Mouse (Mus musculus): Measurements from ENCODE around the gene Olfr483. TPM values are rescaled to one million over a fixed set of nuclear protein-coding genes. Genes with fewer than 3 reads are reported as not detected.

Gene Olfr483
- not detected in 2 replicates for polyA plus RNA-seq (2015; fragmentation: Nextera tagmentation; extraction: Ambion mirVana)

- H3K27me3 ChIP-seq: no peaks in the 10 kb centered on the region
- no peaks in the 10 kb centered on the region for H3K9me3 ChIP-seq
- H3K36me3 ChIP-seq: no peaks in the 10 kb centered on the region
- ATAC-seq (ENCODE audit: low FRiP score): no peak
- H3K9ac ChIP-seq: no peak within 1 kb of the TSS
- H3K27ac ChIP-seq: no peak within 1 kb of the TSS
- no peaks in the 10 kb centered on the region for H3K4me1 ChIP-seq (replicated peaks)
- no peak within 1 kb of the TSS for H3K4me3 ChIP-seq
- WGBS: 87% methylated on average over 1 of the region's 1 CpGs
- H3K4me2 ChIP-seq: no peak within 1 kb of the TSS
These were observed at the start of gene Olfr483 for GRCm38 (mm10) chr7:108100549-108100948. Gene Olfr483, plus strand, starts transcription at chr7:108100849.

DNA sequence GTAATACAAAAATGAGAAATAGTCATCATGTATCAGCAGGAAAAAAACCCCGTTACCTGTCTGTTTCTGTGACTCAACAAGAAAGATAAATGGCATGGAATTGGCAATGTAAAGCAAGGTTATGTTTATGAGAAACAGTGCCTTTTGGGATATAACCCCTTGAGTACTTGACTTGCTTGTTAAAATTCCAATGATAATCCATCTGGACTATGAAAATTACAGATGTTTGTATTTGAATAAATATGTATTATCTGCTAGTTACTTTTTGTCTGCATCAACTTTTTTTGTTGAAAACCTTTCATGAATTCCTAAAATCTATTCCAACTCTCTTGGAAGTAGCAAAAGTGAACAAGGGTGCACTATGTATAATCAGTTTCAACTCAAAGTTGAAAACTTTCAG, 33.4 kb upstream of the Olfr483 start, which contains the start of gene Olfr480:
Gene Olfr480, minus strand, starts transcription at position 101 of the 400 bp plus-strand sequence.
- H3K4me1 ChIP-seq (replicated peaks): no peaks in the 10 kb centered on the region
- H3K9me3 ChIP-seq: no peaks in the 10 kb centered on the region
- ATAC-seq (ENCODE audit: low FRiP score): no peak
- 91% methylated on average over 1 of the region's 1 CpGs for WGBS
- no peak within 1 kb of the TSS for H3K4me3 ChIP-seq
- H3K27ac ChIP-seq: no peak within 1 kb of the TSS
- no peak within 1 kb of the TSS for H3K9ac ChIP-seq
- H3K36me3 ChIP-seq: no peaks in the 10 kb centered on the region
- no peak within 1 kb of the TSS for H3K4me2 ChIP-seq
- no peaks in the 10 kb centered on the region for H3K27me3 ChIP-seq

- no peaks in the 10 kb centered on the region for H3K36me3 ChIP-seq
- H3K27me3 ChIP-seq: no peaks in the 10 kb centered on the region
- H3K4me3 ChIP-seq: no peak within 1 kb of the TSS
- H3K9me3 ChIP-seq: no peaks in the 10 kb centered on the region
- no peaks in the 10 kb centered on the region for H3K4me1 ChIP-seq (replicated peaks)
- no peak within 1 kb of the TSS for H3K9ac ChIP-seq
- H3K4me2 ChIP-seq: no peak within 1 kb of the TSS
- H3K27ac ChIP-seq: no peak within 1 kb of the TSS
- no peak for ATAC-seq (ENCODE audit: low FRiP score)
These were observed 21.1 kb upstream of the Olfr483 start, which contains the start of gene Olfr481 for GRCm38 (mm10) chr7:108079555-108079954. Gene Olfr481, plus strand, starts transcription at chr7:108079855.

DNA sequence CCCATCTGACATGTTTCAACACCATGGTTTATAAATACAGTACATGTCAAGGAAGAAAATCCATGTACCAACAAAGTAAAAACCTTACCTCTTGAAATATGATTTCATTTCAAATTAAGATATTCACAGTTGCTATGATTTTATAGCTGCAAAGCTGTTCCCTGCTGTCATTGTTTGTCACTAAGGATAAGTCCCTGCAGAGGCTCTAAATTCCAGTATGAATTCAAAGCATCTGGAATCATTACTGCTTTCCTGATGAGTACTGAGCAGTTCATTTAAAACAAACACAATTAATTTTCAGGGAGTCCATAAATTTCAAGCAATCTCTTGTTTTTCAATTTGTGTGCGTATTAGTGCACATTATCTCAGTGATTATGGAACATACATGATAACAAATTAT, 3.2 kb upstream of the Olfr483 start, which contains the start of gene Olfr482:
Gene Olfr482, minus strand, starts transcription at position 101 of the 400 bp plus-strand sequence.
- Histone ChIP-seq H3K9ac (no peak within 1 kb of the TSS), H3K27me3 (no peaks in the 10 kb centered on the region), H3K4me2 (no peak within 1 kb of the TSS), H3K4me3 (no peak within 1 kb of the TSS), H3K9me3 (no peaks in the 10 kb centered on the region), H3K36me3 (no peaks in the 10 kb centered on the region), H3K4me1 (replicated peaks) (no peaks in the 10 kb centered on the region), H3K27ac (no peak within 1 kb of the TSS)
- ATAC-seq (ENCODE audit: low FRiP score): no peak
- 84% methylated on average over 1 of the region's 1 CpGs for WGBS

DNA sequence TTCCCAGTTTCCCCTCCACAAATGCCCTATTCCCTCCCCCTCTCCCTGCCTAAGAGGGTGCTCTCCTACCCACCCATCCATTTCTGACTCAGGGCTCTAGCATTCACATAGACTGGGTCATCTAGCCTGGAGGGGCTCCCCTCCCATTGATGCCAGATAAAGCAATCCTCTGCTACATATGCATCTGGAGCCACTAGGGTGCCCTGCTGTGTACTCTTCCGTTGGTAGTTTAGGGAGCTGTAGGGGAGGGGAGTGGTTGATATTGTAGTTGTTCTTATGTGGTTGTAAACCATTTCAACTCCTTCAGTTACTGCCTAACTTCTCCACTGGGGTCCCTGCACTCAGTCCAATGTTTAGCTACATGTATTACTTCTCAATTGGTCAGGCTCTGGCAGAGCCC, 20.0 kb downstream of the Olfr483 start:
- H3K27me3 ChIP-seq: no peaks in the 10 kb centered on the region
- H3K4me1 ChIP-seq (replicated peaks): no peaks in the 10 kb centered on the region
- no peak overlapping the region for H3K4me3 ChIP-seq
- H3K27ac ChIP-seq: no peak overlapping the region
- no peaks in the 10 kb centered on the region for H3K9me3 ChIP-seq
- WGBS: 10% methylated on average over 1 of the region's 1 CpGs
- H3K4me2 ChIP-seq: no peak overlapping the region
- no peak overlapping the region for H3K9ac ChIP-seq
- ATAC-seq (ENCODE audit: low FRiP score): no peak
- H3K36me3 ChIP-seq: no peaks in the 10 kb centered on the region

DNA sequence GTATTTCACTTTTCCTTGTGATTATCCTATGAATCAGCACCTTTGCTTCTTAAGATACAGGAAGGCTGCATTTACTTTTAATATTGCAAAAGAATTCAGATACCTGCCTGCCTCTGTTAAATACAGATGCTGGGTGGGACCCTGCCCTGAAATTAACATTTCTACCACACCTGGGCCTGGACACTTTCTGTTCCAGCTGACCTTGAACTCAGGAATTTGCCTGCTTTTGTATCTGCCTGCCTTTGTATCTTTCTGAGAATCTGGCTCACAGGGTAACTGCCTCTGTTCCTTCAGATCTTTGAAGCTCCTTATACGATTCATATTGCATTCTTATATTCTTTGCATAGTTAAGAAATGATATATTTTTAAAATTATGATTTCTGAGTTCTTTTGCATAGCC, 20.8 kb downstream of the Olfr483 start:
- no peaks in the 10 kb centered on the region for H3K9me3 ChIP-seq
- H3K27me3 ChIP-seq: no peaks in the 10 kb centered on the region
- H3K4me1 ChIP-seq (replicated peaks): no peaks in the 10 kb centered on the region
- ATAC-seq (ENCODE audit: low FRiP score): no peak
- H3K4me2 ChIP-seq: no peak overlapping the region
- H3K4me3 ChIP-seq: no peak overlapping the region
- no peaks in the 10 kb centered on the region for H3K36me3 ChIP-seq
- H3K9ac ChIP-seq: no peak overlapping the region
- 79% methylated on average over 1 of the region's 1 CpGs for WGBS
- H3K27ac ChIP-seq: no peak overlapping the region

GRCm38 (mm10) chr7:108127349-108127748, 26.7 kb downstream of the Olfr483 start, which contains the start of gene Olfr484:
Gene Olfr484, minus strand, starts transcription at chr7:108127449.
- Histone ChIP-seq H3K4me3 (no peak within 1 kb of the TSS), H3K9ac (no peak within 1 kb of the TSS), H3K4me2 (no peak within 1 kb of the TSS), H3K27me3 (no peaks in the 10 kb centered on the region), H3K27ac (no peak within 1 kb of the TSS), H3K9me3 (no peaks in the 10 kb centered on the region), H3K36me3 (no peaks in the 10 kb centered on the region), H3K4me1 (replicated peaks) (no peaks in the 10 kb centered on the region)
- no peak for ATAC-seq (ENCODE audit: low FRiP score)

Other genes with a start within 250 kb of the Olfr483 start
- gene Olfr472, start 202.9 kb upstream of the Olfr483 start, polyA plus RNA-seq (2015; fragmentation: Nextera tagmentation; extraction: Ambion mirVana): not detected in 2 replicates
- not detected in 2 replicates for gene Olfr473, start 170.4 kb upstream of the Olfr483 start, polyA plus RNA-seq (2015; fragmentation: Nextera tagmentation; extraction: Ambion mirVana)
- not detected in 2 replicates for gene Olfr474, start 146.2 kb upstream of the Olfr483 start, polyA plus RNA-seq (2015; fragmentation: Nextera tagmentation; extraction: Ambion mirVana)
- gene Olfr476, start 136.0 kb upstream of the Olfr483 start, polyA plus RNA-seq (2015; fragmentation: Nextera tagmentation; extraction: Ambion mirVana): not detected in 2 replicates
- not detected in 2 replicates for gene Olfr477, start 114.2 kb upstream of the Olfr483 start, polyA plus RNA-seq (2015; fragmentation: Nextera tagmentation; extraction: Ambion mirVana)
- not detected in 2 replicates for gene Olfr478, start 66.9 kb upstream of the Olfr483 start, polyA plus RNA-seq (2015; fragmentation: Nextera tagmentation; extraction: Ambion mirVana)
- not detected in 2 replicates for gene Olfr479, start 50.2 kb upstream of the Olfr483 start, polyA plus RNA-seq (2015; fragmentation: Nextera tagmentation; extraction: Ambion mirVana)
- not detected in 2 replicates for gene Olfr480, start 33.5 kb upstream of the Olfr483 start, polyA plus RNA-seq (2015; fragmentation: Nextera tagmentation; extraction: Ambion mirVana)
- gene Olfr481, start 21.0 kb upstream of the Olfr483 start, polyA plus RNA-seq (2015; fragmentation: Nextera tagmentation; extraction: Ambion mirVana): not detected in 2 replicates
- gene Olfr482, start 3.3 kb upstream of the Olfr483 start, polyA plus RNA-seq (2015; fragmentation: Nextera tagmentation; extraction: Ambion mirVana): not detected in 2 replicates
- not detected in 2 replicates for gene Olfr484, start 26.6 kb downstream of the Olfr483 start, polyA plus RNA-seq (2015; fragmentation: Nextera tagmentation; extraction: Ambion mirVana)
- gene Olfr485, start 59.0 kb downstream of the Olfr483 start, polyA plus RNA-seq (2015; fragmentation: Nextera tagmentation; extraction: Ambion mirVana): not detected in 2 replicates
- not detected in 2 replicates for gene Olfr486, start 71.9 kb downstream of the Olfr483 start, polyA plus RNA-seq (2015; fragmentation: Nextera tagmentation; extraction: Ambion mirVana)
- not detected in 2 replicates for gene Olfr487, start 113.8 kb downstream of the Olfr483 start, polyA plus RNA-seq (2015; fragmentation: Nextera tagmentation; extraction: Ambion mirVana)
- not detected in 2 replicates for gene Olfr488, start 157.5 kb downstream of the Olfr483 start, polyA plus RNA-seq (2015; fragmentation: Nextera tagmentation; extraction: Ambion mirVana)
- not detected in 2 replicates for gene Olfr490, start 188.1 kb downstream of the Olfr483 start, polyA plus RNA-seq (2015; fragmentation: Nextera tagmentation; extraction: Ambion mirVana)
- not detected in 2 replicates for gene Olfr491, start 212.6 kb downstream of the Olfr483 start, polyA plus RNA-seq (2015; fragmentation: Nextera tagmentation; extraction: Ambion mirVana)
- not detected in 2 replicates for gene Olfr492, start 222.8 kb downstream of the Olfr483 start, polyA plus RNA-seq (2015; fragmentation: Nextera tagmentation; extraction: Ambion mirVana)
- gene Olfr493, start 246.1 kb downstream of the Olfr483 start, polyA plus RNA-seq (2015; fragmentation: Nextera tagmentation; extraction: Ambion mirVana): not detected in 2 replicates

Data from hindbrain, embryonic 13.5 days (tissue).